Mouse (Mus musculus) bone marrow macrophage, adult 2 months (primary cell): ENCODE results near the gene Tlr9. TPM values are rescaled to one million over a fixed set of nuclear protein-coding genes. Genes with fewer than 3 reads are reported as not detected.

Experiments used
- H3K27ac ChIP-seq: 2 replicates; pipeline ENCODE4 v1.5.1; 2012; ENCODE audit warnings: low read depth, low read length; ENCODE audit not compliant: insufficient read depth
- H3K4me1 ChIP-seq: 2 replicates; pipeline ENCODE4 v1.6.1; 2012; ENCODE audit warnings: low read length; ENCODE audit not compliant: control insufficient read depth, insufficient read depth
- H3K4me3 ChIP-seq: 2 replicates; pipeline ENCODE4 v1.5.1; 2012; ENCODE audit warnings: mild to moderate bottlenecking, low read length, moderate library complexity; ENCODE audit not compliant: insufficient read depth
- CTCF ChIP-seq: IDR thresholded peaks from 2 replicates; pipeline ENCODE4 v1.5.1; 2012; ENCODE audit warnings: low read depth, mild to moderate bottlenecking, low read length, moderate library complexity
- POLR2A ChIP-seq: IDR thresholded peaks from 2 replicates; pipeline ENCODE4 v1.6.1; 2012; ENCODE audit warnings: mild to moderate bottlenecking, low read depth, low read length, borderline replicate concordance
- polyA plus RNA-seq: library from polyadenylated mRNA; stranded (reverse); fragments of >200 nt; gene quantifications from 2 replicates; pipeline ENCODE4 v1.2.4, GENCODE M21; 2012; ENCODE audit not compliant: missing spikeins, insufficient read depth, insufficient read length

Tlr9 gene
- polyA plus RNA-seq, 1 experiment: 61.6 TPM

GRCm38 (mm10) chr9:106273791-106274190, 51.4 kb downstream of the Tlr9 start:
- Histone ChIP-seq H3K4me3 (no peak overlapping the region), H3K27ac (no peak overlapping the region), H3K4me1 (peaks cover 27% of the 10 kb centered on the region)
- no peak for TF ChIP-seq CTCF
- TF ChIP-seq POLR2A: no peak

GRCm38 (mm10) chr9:106274652-106275180, 52.3 kb downstream of the Tlr9 start:
- H3K4me1 ChIP-seq: peaks cover 18% of the 10 kb centered on the region
- no peak overlapping the region for H3K27ac ChIP-seq
- TF ChIP-seq CTCF (no peak), POLR2A (no peak)
- H3K4me3 ChIP-seq: no peak overlapping the region

- Histone ChIP-seq H3K4me1 (peaks cover 12% of the 10 kb centered on the region), H3K4me3 (no peak overlapping the region), H3K27ac (no peak overlapping the region)
- no peak for TF ChIP-seq POLR2A
- no peak for TF ChIP-seq CTCF
Measured at GRCm38 (mm10) chr9:106275806-106276205, 53.4 kb downstream of the Tlr9 start.

Other genes starting within 250 kb of the Tlr9 start
- gene Col6a4, start 125.8 kb upstream of the Tlr9 start, polyA plus RNA-seq: not detected in 2 replicates
- 0.58 and 0.77 TPM in 2 replicates for gene Glyctk, start 64.5 kb upstream of the Tlr9 start, polyA plus RNA-seq
- 30.8 and 37.0 TPM in 2 replicates for gene Wdr82, start 51.7 kb upstream of the Tlr9 start, polyA plus RNA-seq
- gene Ppm1m, start 22.9 kb upstream of the Tlr9 start, polyA plus RNA-seq: 41.5 and 42.6 TPM in 2 replicates
- gene Twf2, start 19.5 kb upstream of the Tlr9 start, polyA plus RNA-seq: 99.0 and 113 TPM in 2 replicates
- gene Alas1, start 26.1 kb downstream of the Tlr9 start, polyA plus RNA-seq: 67.2 and 70.5 TPM in 2 replicates
- gene Poc1a, start 58.5 kb downstream of the Tlr9 start, polyA plus RNA-seq: 8.3 and 13.7 TPM in 2 replicates
- 122 and 129 TPM in 2 replicates for gene Dusp7, start 146.0 kb downstream of the Tlr9 start, polyA plus RNA-seq
- gene Rpl29, start 206.9 kb downstream of the Tlr9 start, polyA plus RNA-seq: 299 and 319 TPM in 2 replicates
- 1.3 and 1.6 TPM in 2 replicates for gene Acy1, start 215.7 kb downstream of the Tlr9 start, polyA plus RNA-seq
- gene Abhd14b, start 224.9 kb downstream of the Tlr9 start, polyA plus RNA-seq: 27.6 and 32.0 TPM in 2 replicates
- 5.4 and 8.3 TPM in 2 replicates for gene Abhd14a, start 225.1 kb downstream of the Tlr9 start, polyA plus RNA-seq
- gene Pcbp4, start 230.7 kb downstream of the Tlr9 start, polyA plus RNA-seq: 17.8 and 19.5 TPM in 2 replicates
- not detected in 2 replicates for gene Gpr62, start 243.3 kb downstream of the Tlr9 start, polyA plus RNA-seq